In the genomic region with DNA sequence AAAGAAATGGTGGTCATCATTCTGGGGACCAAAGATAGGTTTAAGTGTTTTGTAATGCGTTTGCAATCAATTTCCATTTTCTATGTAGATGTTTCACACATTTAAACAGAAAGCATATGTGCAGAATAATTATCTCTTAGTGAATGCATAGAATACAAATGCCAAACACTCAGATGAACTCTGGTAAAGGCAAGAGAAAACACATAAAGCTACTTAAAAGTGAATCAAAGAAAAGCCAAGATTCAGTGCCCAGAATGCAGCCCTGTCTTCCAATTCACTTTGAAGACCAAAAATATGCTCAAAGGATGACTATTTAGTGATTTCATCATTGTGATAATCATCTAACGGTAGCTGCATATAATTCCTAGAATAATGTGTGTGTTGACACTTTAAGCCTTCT, we compare ENCODE assay signal across 17 mouse cellular contexts.
A peak's percentile ranks its signal among the peaks of the same experiment; 100 is the strongest.
DNase-seq lines count a peak whose midpoint lies in the region; ATAC-seq lines count a peak whose summit lies in the region.
"Had no signal": no experiment of that assay in that cellular context is flagged by ENCODE, and none has a peak within 500 bp of the region (broad histone marks: within the 10 kb centered on the region; RNA-seq: fewer than 3 reads in every experiment).

No protein-coding gene starts in this region.

- no peak for DNase-seq in frontal cortex, postnatal 25 days (ENCODE audit: low spot score in 2 of 2)
- peak; percentile 33 for DNase-seq in brain, adult 2 months (ENCODE audit: low read depth, low spot score)
- peak; percentile 27 for DNase-seq in telencephalon, adult 2 months (ENCODE audit: low read depth, low spot score)
- no peak for DNase-seq in gastrocnemius, postnatal 10 days
- DNase-seq: adrenal gland, adult 2 months; adrenal gland, postnatal 10 days; adrenal gland, postnatal 25 days; cerebellum, adult 11-12 months; cerebellum, adult 2 months; cerebellum, adult 9-10 months; cerebellum, postnatal 10 days; cerebellum, postnatal 25 days had no signal

- no peak overlapping the region for H3K4me2 ChIP-seq in forebrain, embryonic 16.5 days (ENCODE audit: low read length)
- no peak overlapping the region for H3K4me2 ChIP-seq in forebrain, embryonic 15.5 days (replicated peaks)
- H3K4me2 ChIP-seq: embryonic facial prominence, embryonic 12.5 days had no signal

- no peak overlapping the region for H3K4me3 ChIP-seq in forebrain, embryonic 16.5 days (replicated peaks; ENCODE audit: low read length)
- no peak overlapping the region for H3K4me3 ChIP-seq in forebrain, embryonic 15.5 days
- H3K4me3 ChIP-seq: embryonic facial prominence, embryonic 10.5 days; embryonic facial prominence, embryonic 12.5 days had no signal

- H3K4me1 ChIP-seq in forebrain, embryonic 16.5 days (replicated peaks; ENCODE audit: control insufficient read depth, insufficient read depth, low read length): peaks cover 8% of the 10 kb centered on the region; the same call in 1 of the 2 replicates
- peaks cover 5% of the 10 kb centered on the region; the same call in 1 of the 2 replicates for H3K4me1 ChIP-seq in forebrain, embryonic 15.5 days
- H3K4me1 ChIP-seq: embryonic facial prominence, embryonic 10.5 days; embryonic facial prominence, embryonic 12.5 days had no signal

- H3K27me3 ChIP-seq in forebrain, embryonic 16.5 days (replicated peaks; ENCODE audit: control insufficient read depth, insufficient read depth, low read length): no peaks in the 10 kb centered on the region
- H3K27me3 ChIP-seq in forebrain, embryonic 15.5 days: no peaks in the 10 kb centered on the region
- H3K27me3 ChIP-seq: embryonic facial prominence, embryonic 12.5 days had no signal

- no peak overlapping the region for H3K9ac ChIP-seq in forebrain, embryonic 16.5 days (replicated peaks; ENCODE audit: low read depth, low read length)
- no peak overlapping the region for H3K9ac ChIP-seq in forebrain, embryonic 15.5 days (replicated peaks)
- H3K9ac ChIP-seq: embryonic facial prominence, embryonic 12.5 days had no signal

- 0 out of 2 replicates have a peak, but pooled peaks have one; percentile 20 for ATAC-seq in forebrain, embryonic 16.5 days
- no peak for ATAC-seq in forebrain, embryonic 15.5 days (replicated peaks)
- peak; percentile 52 for ATAC-seq in frontal cortex, adult (ENCODE audit: low TSS enrichment)

- H3K9me3 ChIP-seq in forebrain, embryonic 16.5 days (ENCODE audit: control insufficient read depth, low read length): no peaks in the 10 kb centered on the region
- no peaks in the 10 kb centered on the region for H3K9me3 ChIP-seq in forebrain, embryonic 15.5 days
- H3K9me3 ChIP-seq: embryonic facial prominence, embryonic 10.5 days; embryonic facial prominence, embryonic 12.5 days had no signal

- H3K27ac ChIP-seq in forebrain, embryonic 16.5 days (ENCODE audit: low read length): no peak overlapping the region
- H3K27ac ChIP-seq in forebrain, embryonic 15.5 days (replicated peaks): no peak overlapping the region
- H3K27ac ChIP-seq: embryonic facial prominence, embryonic 10.5 days; embryonic facial prominence, embryonic 12.5 days had no signal

- WGBS in forebrain, embryonic 16.5 days: 37% methylated on average over 2 of the region's 2 CpGs
- 47% methylated on average over 2 of the region's 2 CpGs for WGBS in forebrain, embryonic 15.5 days

- H3K36me3 ChIP-seq in forebrain, embryonic 16.5 days (ENCODE audit: control insufficient read depth, insufficient read depth): no peaks in the 10 kb centered on the region
- no peaks in the 10 kb centered on the region for H3K36me3 ChIP-seq in forebrain, embryonic 15.5 days
- H3K36me3 ChIP-seq: embryonic facial prominence, embryonic 10.5 days; embryonic facial prominence, embryonic 12.5 days had no signal

Comparison
In these comparisons a context has a peak if more than half of its experiments do, and no peak if none do; other contexts are left out.
1. DNase-seq: peak in brain, adult 2 months (single experiment) and telencephalon, adult 2 months (single experiment); none in frontal cortex, postnatal 25 days (0 of 2) and gastrocnemius, postnatal 10 days (single experiment).